Mouse (Mus musculus): Measurements from ENCODE around the gene Cars. TPM values are rescaled to one million over a fixed set of nuclear protein-coding genes. Genes with fewer than 3 reads are reported as not detected.

Cars gene
- polyA plus RNA-seq, 1 experiment from 2014 or later: 72.4 TPM

DNA sequence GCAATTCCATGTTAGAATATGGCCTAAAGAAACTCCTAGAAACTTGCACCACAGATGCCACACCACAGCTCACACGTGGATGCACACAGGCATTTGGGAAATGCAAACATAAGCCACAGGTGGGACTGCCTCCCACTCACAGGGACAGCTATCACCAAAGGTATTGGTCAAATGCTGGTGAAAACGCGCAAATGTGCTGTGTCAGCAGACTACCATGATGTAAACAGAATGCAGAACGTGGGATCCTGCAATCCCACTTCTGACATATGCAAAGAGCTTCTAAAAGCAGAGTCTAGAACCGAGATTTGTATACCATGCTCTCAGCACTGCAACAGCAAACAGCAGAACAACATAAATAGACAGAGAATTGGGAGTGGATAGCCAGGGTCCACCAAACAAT is 16.9 kb downstream of the Cars start:
- no peak for ATAC-seq (ENCODE audit: low FRiP score)
- no peaks in the 10 kb centered on the region for H3K9me3 ChIP-seq (replicated peaks)
- no peaks in the 10 kb centered on the region for H3K27me3 ChIP-seq (replicated peaks)
- no peak overlapping the region for H3K9ac ChIP-seq (replicated peaks)
- WGBS: 95% methylated on average over 5 of the region's 5 CpGs
- H3K27ac ChIP-seq (replicated peaks): no peak overlapping the region
- no peak overlapping the region for H3K4me3 ChIP-seq (replicated peaks)
- no peak overlapping the region for H3K4me2 ChIP-seq
- peaks cover 84% of the 10 kb centered on the region for H3K36me3 ChIP-seq
- no peaks in the 10 kb centered on the region for H3K4me1 ChIP-seq

DNA sequence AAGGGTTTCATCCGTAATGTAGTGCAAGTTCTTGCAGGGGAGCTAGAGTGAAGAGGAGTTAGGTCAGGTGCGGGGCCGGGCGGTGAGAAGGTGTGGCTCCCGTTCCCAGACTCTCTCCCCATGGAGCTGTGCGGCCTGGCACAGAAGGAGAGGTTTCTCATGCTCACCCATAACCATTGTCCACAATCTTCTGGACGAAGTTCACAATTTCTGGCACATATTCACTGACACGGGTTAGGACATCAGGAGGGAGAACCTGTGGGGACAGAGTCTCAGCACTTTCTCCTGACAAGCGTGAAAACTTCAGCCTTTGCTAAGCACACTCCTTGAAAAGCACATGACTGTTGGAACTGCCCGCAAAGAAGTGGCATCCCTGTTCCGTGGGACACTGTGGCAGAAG is 24.1 kb downstream of the Cars start:
- H3K4me3 ChIP-seq (replicated peaks): no peak overlapping the region
- no peak overlapping the region for H3K27ac ChIP-seq (replicated peaks)
- no peak for ATAC-seq (ENCODE audit: low FRiP score)
- H3K27me3 ChIP-seq (replicated peaks): no peaks in the 10 kb centered on the region
- WGBS: 97% methylated on average over 11 of the region's 11 CpGs
- H3K9ac ChIP-seq (replicated peaks): no peak overlapping the region
- no peaks in the 10 kb centered on the region for H3K4me1 ChIP-seq
- no peaks in the 10 kb centered on the region for H3K9me3 ChIP-seq (replicated peaks)
- peaks cover 89% of the 10 kb centered on the region for H3K36me3 ChIP-seq
- H3K4me2 ChIP-seq: no peak overlapping the region

DNA sequence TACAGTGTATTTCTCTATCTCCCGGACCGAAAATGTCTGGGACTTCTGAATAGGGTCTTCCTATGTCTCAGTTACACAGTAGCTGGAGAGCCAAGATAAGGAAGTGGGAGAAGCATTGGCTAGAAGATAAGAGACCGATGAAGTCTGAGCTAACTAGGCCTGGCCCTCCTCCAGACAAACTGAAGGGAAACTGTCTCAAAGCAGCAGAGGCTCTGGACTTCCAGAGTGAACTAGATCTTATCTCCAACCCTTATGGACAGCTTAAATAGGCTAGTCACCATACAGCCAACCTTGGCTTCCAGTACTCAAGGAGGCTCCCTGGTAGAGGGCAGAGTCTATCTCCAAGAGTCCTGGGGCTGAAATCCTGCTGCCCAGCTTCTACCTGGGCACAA is 34.2 kb downstream of the Cars start:
- 92% methylated on average over 3 of the region's 3 CpGs for WGBS
- H3K9me3 ChIP-seq (replicated peaks): no peaks in the 10 kb centered on the region
- no peak overlapping the region for H3K4me3 ChIP-seq (replicated peaks)
- H3K4me1 ChIP-seq: no peaks in the 10 kb centered on the region
- H3K36me3 ChIP-seq: peaks cover 95% of the 10 kb centered on the region
- H3K27ac ChIP-seq (replicated peaks): no peak overlapping the region
- no peak for ATAC-seq (ENCODE audit: low FRiP score)
- H3K4me2 ChIP-seq: no peak overlapping the region
- no peaks in the 10 kb centered on the region for H3K27me3 ChIP-seq (replicated peaks)
- no peak overlapping the region for H3K9ac ChIP-seq (replicated peaks)

DNA sequence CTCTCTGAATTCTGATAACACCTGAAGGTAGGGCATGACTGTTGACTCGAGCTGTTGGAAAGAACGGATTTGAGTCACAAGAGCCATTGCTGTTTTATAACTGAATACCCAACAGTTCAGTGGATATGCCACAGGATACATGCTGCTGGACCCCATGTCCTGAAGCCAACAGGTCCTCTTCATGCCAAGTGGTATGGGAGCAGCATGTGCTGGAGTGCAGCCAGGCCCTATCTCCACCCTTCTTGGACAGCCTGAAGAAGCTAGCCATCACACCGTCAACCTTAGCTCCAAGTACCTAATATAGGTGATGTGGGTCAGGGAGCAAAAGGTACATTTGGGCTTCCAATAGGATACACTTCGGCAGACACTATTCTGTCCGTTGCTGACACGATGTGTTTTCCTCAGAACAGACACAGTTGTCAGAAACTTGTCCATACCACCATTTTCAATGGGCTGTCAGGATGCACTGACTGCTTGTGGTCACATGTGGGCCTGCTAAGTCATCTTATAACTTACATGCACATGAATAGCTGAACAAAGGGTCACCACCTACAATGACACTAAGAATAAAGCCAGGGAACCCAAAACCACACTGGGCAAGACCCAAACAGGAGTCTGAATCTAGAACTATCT is 34.8 kb downstream of the Cars start:
- H3K4me1 ChIP-seq: no peaks in the 10 kb centered on the region
- no peaks in the 10 kb centered on the region for H3K9me3 ChIP-seq (replicated peaks)
- 97% methylated on average over 6 of the region's 6 CpGs for WGBS
- H3K4me2 ChIP-seq: no peak overlapping the region
- no peak for ATAC-seq (ENCODE audit: low FRiP score)
- H3K27me3 ChIP-seq (replicated peaks): no peaks in the 10 kb centered on the region
- H3K36me3 ChIP-seq: peaks cover 95% of the 10 kb centered on the region
- H3K4me3 ChIP-seq (replicated peaks): no peak overlapping the region
- H3K9ac ChIP-seq (replicated peaks): no peak overlapping the region
- H3K27ac ChIP-seq (replicated peaks): no peak overlapping the region

DNA sequence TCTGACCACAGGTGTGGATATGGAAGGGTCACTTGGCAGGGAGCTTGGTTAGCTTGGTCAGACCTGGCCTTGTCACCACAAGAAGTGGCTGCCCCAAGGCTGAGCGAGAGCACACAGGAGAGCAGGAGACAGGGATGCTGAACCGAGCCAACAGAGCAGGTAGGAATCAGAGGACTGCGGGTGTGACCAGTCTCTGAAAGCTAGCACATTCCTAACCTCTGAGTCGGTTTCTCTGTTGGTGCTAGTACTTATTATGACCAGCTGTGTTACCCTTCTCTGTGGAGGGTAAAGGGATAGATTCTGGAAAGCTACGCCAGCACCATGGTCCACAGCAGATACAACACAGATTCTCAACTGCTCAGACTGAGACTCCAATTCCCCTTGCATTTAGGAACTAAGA is 36.1 kb downstream of the Cars start:
- Histone ChIP-seq H3K4me1 (no peaks in the 10 kb centered on the region), H3K36me3 (peaks cover 95% of the 10 kb centered on the region), H3K27me3 (replicated peaks) (no peaks in the 10 kb centered on the region), H3K9me3 (replicated peaks) (no peaks in the 10 kb centered on the region), H3K4me3 (replicated peaks) (no peak overlapping the region), H3K27ac (replicated peaks) (no peak overlapping the region), H3K4me2 (no peak overlapping the region), H3K9ac (replicated peaks) (no peak overlapping the region)
- ATAC-seq (ENCODE audit: low FRiP score): no peak
- whole genome bisulfite sequencing: 91% methylated on average over 5 of the region's 5 CpGs

DNA sequence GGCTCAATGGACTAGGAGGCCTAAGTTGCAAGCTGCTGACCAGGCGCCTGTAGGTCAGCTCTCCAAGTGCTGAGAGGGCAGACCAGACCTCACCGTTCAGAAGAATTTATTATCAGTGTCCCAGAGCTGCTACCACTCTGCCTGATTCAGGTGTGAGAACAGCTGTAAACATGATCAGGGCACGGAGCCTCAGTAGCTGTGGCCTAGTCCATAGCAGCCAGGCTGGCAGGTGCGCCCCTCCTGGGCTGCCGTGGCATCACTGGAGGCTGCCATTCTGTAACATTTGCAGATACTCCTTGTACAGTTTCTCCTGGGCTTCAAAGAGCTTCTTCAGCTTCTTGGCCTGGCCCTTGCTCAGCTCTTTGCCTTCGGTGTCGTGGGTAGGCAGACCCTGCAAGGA is 42.3 kb downstream of the Cars start:
- peaks cover 91% of the 10 kb centered on the region for H3K36me3 ChIP-seq
- WGBS: 88% methylated on average over 7 of the region's 7 CpGs
- peak; percentile 41; the same call in 1 of the 2 replicates for ATAC-seq (ENCODE audit: low FRiP score)

DNA sequence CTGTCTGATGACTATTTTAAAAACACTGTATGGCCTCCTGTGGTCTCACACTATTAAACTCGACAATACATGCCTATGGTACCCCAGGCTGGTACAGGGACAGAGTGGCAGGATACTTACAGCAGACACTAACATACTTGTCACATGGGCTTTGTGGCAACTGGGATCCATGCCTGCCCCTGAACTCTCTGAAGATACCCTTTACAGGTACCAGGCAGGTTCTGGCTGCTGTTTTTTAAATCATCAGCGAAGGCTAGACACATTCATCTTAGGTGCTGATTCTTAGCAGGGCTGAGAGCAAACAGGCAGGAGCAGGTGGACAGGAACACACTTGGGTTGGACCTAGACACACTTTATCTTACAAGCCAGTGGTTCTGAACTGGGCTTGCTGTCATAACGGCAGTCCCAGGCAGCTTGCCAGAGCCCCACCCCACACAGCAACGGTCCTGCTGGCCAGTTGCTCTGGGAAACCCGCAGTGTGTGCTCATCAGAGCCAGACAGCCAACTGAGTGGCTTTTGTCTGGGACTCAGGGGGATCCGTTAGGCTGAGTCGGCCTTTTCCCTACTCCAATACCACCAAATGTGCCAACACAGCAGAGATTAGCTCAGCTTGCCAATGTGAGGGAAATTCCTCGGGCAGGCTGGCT is 42.8 kb downstream of the Cars start:
- H3K9me3 ChIP-seq (replicated peaks): no peaks in the 10 kb centered on the region
- H3K4me1 ChIP-seq: peaks cover 8% of the 10 kb centered on the region
- peak overlapping the region; percentile 63 for H3K27ac ChIP-seq (replicated peaks)
- no peak overlapping the region for H3K9ac ChIP-seq (replicated peaks)
- H3K36me3 ChIP-seq: peaks cover 86% of the 10 kb centered on the region
- H3K4me3 ChIP-seq (replicated peaks): no peak overlapping the region
- H3K4me2 ChIP-seq: no peak overlapping the region
- WGBS: 67% methylated on average over 8 of the region's 8 CpGs
- H3K27me3 ChIP-seq (replicated peaks): no peaks in the 10 kb centered on the region
- ATAC-seq (ENCODE audit: low FRiP score): peak; percentile 78

More for the DNA sequence above, 42.3 kb downstream of the Cars start:
- no peaks in the 10 kb centered on the region for H3K27me3 ChIP-seq (replicated peaks)
- H3K4me1 ChIP-seq: peaks cover 8% of the 10 kb centered on the region
- H3K4me3 ChIP-seq (replicated peaks): no peak overlapping the region
- H3K9me3 ChIP-seq (replicated peaks): no peaks in the 10 kb centered on the region
- no peak overlapping the region for H3K4me2 ChIP-seq
- H3K9ac ChIP-seq (replicated peaks): no peak overlapping the region
- H3K27ac ChIP-seq (replicated peaks): peak overlapping the region; percentile 63

DNA sequence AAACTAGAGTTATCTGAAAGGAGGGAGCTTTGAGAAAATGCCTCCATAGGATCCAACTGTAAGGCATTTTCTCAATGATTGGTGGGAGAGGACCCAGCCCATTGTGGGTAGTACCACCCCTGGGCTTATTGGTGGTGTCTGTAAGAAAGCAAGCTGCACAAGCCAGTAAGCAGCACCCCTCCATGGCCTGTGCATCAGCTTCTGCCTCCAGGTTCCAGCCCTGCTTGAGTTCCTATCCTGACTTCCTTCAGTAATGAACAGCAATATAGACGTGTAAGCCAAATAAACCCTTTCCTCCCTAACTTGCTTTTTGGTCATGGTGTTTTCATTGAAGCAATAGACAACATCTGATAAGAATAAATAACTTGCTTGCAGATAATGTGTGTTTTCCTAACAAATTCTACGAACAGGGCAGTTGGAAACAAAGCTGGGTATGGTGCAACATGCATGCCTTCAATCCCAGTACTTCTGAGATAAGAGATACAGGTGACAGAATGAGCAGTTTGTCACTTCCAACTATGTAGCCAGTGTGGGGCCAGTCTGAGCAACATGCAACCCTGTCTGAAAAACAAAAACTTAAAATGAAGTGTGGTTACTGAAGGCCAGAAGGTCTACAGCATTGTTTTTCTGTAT is 50.2 kb downstream of the Cars start:
- H3K27ac ChIP-seq (replicated peaks): peak overlapping the region; percentile 87
- H3K9me3 ChIP-seq (replicated peaks): no peaks in the 10 kb centered on the region
- H3K27me3 ChIP-seq (replicated peaks): no peaks in the 10 kb centered on the region
- peak; percentile 19 for ATAC-seq (ENCODE audit: low FRiP score)
- H3K4me1 ChIP-seq: peaks cover 40% of the 10 kb centered on the region
- H3K9ac ChIP-seq (replicated peaks): peak overlapping the region; percentile 72
- WGBS: 42% methylated on average over 2 of the region's 2 CpGs
- peak overlapping the region; percentile 92 for H3K4me2 ChIP-seq
- peaks cover 15% of the 10 kb centered on the region for H3K36me3 ChIP-seq
- peak overlapping the region; percentile 96 for H3K4me3 ChIP-seq (replicated peaks)

DNA sequence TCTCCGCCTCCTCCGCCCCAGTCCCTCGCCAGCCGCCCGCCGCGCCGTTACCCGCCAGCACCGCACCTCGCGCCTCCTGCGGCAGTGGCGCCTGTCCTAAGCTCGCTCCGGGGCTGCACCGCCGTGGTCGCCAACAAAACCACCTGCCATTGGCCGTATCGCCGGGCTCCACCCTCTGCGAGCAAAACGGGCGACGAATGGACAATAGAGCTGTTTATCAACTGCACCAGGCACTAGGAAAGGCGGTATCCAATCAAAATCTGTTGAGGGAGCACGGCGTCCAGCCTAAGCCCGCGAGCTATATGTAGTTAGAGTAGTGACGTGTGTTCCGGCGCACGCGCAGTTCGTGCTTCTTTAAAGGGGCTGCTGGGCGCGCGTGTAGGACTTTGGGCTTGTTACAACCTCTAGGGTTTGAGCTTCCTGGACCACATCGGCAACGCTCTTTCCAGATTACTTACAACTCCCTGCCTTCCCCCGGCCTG is 50.9 kb downstream of the Cars start, which contains the start of gene Nap1l4:
TSS of gene Nap1l4 (minus strand) at position 131 of the 482 bp plus-strand sequence.
- WGBS: under 1% methylated on average over 39 of the region's 43 CpGs
- Histone ChIP-seq H3K4me1 (peaks cover 41% of the 10 kb centered on the region), H3K4me3 (replicated peaks) (peak within 1 kb of the TSS; percentile 96), H3K9me3 (replicated peaks) (no peaks in the 10 kb centered on the region), H3K36me3 (peaks cover 10% of the 10 kb centered on the region; the same call in 1 of the 2 replicates), H3K9ac (replicated peaks) (peak within 1 kb of the TSS; percentile 93), H3K27ac (replicated peaks) (peak within 1 kb of the TSS; percentile 91), H3K4me2 (peak within 1 kb of the TSS; percentile 92), H3K27me3 (replicated peaks) (no peaks in the 10 kb centered on the region)
- ATAC-seq (ENCODE audit: low FRiP score): peak; percentile 100

DNA sequence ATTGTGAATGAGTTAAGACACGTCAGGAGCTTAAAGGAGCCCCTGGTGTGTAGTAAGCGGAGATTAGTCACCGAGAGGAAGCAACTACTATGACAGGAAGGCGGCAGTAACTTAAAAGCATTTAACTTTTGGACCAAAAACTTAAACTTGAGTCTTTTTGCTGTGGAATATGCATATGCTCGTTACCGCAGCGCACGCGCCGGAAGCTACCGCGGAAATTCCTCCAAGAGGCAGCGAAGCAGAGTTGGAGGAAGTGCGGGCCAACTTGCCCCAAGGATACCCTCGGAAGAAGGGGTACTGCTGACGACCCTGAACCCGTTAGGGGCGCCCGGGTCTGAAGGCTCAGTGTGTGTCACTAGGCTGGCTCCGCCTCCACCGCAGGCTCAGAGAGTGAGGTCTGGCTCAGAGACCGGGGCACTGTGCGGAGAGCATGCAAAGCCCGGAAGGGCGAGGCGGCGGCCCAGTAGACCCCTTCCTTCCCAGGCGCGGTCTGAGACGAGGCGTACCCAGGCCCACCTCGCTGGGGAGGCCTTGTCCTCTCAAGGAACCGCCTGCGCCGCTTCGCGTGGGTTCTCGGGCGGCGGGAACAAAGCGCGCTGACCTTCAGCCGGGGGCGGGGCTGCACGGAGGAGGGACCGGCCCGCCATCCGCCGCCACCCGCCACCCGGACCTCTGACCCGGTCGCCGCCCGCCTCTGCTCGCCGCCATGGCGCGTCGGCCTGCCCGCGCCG is 51.5 kb downstream of the Cars start:
- H3K27ac ChIP-seq (replicated peaks): peak overlapping the region; percentile 91
- H3K9me3 ChIP-seq (replicated peaks): no peaks in the 10 kb centered on the region
- H3K4me3 ChIP-seq (replicated peaks): peak overlapping the region; percentile 96
- 0 out of 2 replicates have a peak, but pooled peaks cover 7% of the 10 kb centered on the region for H3K36me3 ChIP-seq
- under 1% methylated on average over 45 of the region's 63 CpGs for WGBS
- H3K9ac ChIP-seq (replicated peaks): peak overlapping the region; percentile 93
- peaks cover 47% of the 10 kb centered on the region for H3K4me1 ChIP-seq
- H3K4me2 ChIP-seq: peak overlapping the region; percentile 80
- ATAC-seq (ENCODE audit: low FRiP score): peak; percentile 76
- no peaks in the 10 kb centered on the region for H3K27me3 ChIP-seq (replicated peaks)

DNA sequence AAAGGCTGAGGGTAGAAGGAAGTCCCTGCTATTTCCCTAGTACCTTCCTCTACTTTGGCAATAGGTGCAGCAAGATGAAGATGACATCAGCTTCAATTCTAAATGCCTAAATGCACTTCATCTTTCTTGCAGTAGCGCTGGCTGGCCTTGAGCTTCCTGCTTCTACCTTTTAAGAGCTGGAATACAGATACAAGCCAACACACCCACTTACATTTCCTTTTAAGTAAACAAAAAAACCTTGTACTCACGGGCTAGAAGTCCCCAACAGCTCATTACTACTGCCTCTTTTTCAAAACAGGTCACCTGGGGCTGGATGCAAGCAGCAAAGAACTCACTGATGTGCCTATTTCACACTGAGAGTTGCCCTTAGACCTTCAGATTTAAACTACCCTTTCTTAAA is 53.3 kb downstream of the Cars start:
- Histone ChIP-seq H3K4me3 (replicated peaks) (no peak overlapping the region), H3K36me3 (no peaks in the 10 kb centered on the region), H3K9ac (replicated peaks) (0 out of 2 replicates have a peak overlapping the region, but pooled peaks have one; percentile 18), H3K4me2 (no peak overlapping the region), H3K9me3 (replicated peaks) (no peaks in the 10 kb centered on the region), H3K4me1 (peaks cover 57% of the 10 kb centered on the region), H3K27ac (replicated peaks) (no peak overlapping the region), H3K27me3 (replicated peaks) (no peaks in the 10 kb centered on the region)
- 75% methylated on average over 2 of the region's 2 CpGs for WGBS
- ATAC-seq (ENCODE audit: low FRiP score): no peak
